In the genomic region with DNA sequence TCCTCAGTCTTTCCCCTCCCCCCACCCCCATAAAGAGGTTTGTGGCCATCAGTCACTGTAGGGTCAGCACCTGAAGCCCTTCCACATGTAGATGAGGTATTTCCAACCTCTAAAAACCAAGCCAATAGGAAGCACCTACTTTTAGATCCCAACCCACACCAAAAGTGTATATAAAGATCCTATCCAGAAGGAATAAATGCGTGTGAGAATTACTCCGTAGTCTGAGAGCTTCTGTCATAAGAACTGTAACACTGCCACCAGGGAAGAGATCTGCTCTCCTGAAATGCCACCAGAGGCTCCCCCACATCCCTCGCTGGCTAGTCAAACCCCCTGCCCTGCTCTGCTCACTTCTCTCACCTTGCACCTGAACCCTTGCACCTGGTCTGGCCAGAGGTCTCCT, we compare ENCODE assay signal across 21 mouse cellular contexts.
"Had no signal": no experiment of that assay in that cellular context is flagged by ENCODE, and none has a peak within 500 bp of the region (broad histone marks: within the 10 kb centered on the region; RNA-seq: fewer than 3 reads in every experiment).

No protein-coding gene starts in this region.

- ATAC-seq: forebrain, embryonic 13.5 days; forebrain, embryonic 14.5 days; forebrain, embryonic 15.5 days; forebrain, embryonic 16.5 days; forebrain, postnatal 0 days had no signal

- DNase-seq: cerebellum, adult 8-10 months; cerebellum, adult 9-10 months; cerebellum, adult 9-11 months; cerebellum, postnatal 10 days; cerebellum, postnatal 14 days; cerebellum, postnatal 25 days; cerebellum, postnatal 36 days; embryo, embryonic 11 days; forebrain, postnatal 0 days; gastrocnemius, adult 2 months; gastrocnemius, postnatal 10 days; gastrocnemius, postnatal 14 days; gastrocnemius, postnatal 25 days; gastrocnemius, postnatal 36 days; heart, adult 11 months; heart, adult 18-20 months; heart, adult 2 months had no signal
